Mouse (Mus musculus) lung, postnatal 10 days (tissue): Measurements from ENCODE around the gene Zfp865.
"Not testable (repeated sequence)": the region's sequence is repeated elsewhere in the genome, so short reads cannot be mapped to it uniquely, and the experiment has no call there.

Experiments
- DNase-seq: peaks from one replicate; pipeline ENCODE4 v3.0.0; 2021

The Zfp865 gene

DNA sequence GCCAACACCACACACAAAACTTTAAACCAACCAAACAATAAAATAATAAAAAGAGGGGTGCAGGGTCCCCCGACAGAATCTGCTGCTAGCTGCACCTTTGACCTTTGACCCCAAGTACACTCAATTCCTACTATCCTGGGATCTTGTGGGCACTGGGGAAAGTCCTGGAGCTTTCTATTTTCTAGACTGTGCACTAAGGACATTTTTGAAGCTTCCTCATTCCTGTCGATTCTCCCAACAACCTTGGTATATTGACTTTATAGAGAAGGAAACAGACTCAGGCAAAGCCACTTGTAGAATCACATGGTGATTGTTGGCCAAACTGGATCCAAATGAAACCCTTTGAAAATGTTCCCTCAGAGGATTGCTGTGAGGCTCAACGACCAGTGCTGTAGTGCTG is 4.1 kb upstream of the Zfp865 start:
- no peak for DNase-seq

- DNase-seq, result no peak
Measured at GRCm38 (mm10) chr7:5016920-5017319, 3.3 kb upstream of the Zfp865 start.

DNA sequence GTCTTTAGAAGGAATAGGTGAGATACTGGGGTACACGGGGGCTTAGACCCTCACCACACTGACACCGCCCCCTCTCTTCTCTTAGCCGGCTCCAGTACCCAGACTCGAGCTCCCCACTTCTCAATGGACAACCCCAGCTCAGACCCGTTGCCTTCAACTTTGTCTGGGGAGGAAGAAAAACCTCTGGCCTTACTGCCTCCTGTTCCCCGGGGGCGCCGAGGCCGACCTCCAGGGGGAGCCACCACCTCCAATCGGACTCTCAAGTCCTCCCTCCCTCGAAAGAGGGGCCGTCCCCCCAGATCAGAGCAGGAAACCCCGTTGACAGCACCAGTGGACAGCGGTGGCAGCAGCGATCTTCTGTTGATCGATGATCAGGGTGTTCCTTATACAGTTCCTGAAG is 2.8 kb upstream of the Zfp865 start:
- DNase-seq, result peak; percentile 56

DNA sequence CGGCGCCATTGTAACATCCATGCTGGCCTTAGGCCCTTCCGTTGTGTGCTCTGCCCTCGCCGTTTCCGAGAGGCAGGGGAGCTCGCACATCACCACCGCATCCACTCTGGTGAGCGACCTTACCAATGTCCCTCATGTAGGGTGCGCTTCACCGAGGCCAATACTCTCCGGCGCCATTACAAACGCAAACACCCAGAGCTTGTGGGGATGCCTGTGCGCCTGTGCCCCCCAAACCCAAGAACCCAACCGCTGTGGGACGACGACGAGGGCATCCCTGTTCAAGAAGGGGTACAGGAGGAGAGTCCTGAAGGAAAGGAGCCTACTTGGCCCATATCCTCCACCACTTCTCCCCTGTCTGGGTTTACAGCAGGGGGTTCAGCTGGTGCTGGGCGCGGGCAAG is 2.2 kb upstream of the Zfp865 start:
- no peak for DNase-seq

DNA sequence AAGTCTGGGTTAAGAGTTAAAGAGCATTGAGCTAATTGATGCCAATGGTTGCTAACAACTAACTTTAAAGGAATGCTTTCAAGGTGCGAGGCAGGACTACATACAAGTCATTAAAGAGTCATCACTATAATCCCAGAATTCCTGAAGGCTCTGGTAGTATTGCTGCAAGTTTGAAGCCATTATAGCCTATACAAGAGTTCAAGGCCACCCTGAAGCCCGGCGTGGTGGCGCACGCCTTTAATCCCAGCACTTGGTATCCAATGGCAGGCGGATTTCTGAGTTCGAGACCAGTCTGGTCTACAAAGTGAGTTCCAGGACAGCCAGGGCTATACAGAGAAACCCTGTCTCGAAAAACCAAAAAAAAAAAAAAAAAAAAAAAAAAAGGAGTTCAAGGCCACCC is 600 bp upstream of the Zfp865 start:
- not testable (repeated sequence) for DNase-seq

- peak; percentile 39 for DNase-seq
Measured at GRCm38 (mm10) chr7:5020685-5021084, 509 bp downstream of the Zfp865 start.

- no peak for DNase-seq
Measured at GRCm38 (mm10) chr7:5021197-5021596, 1.0 kb downstream of the Zfp865 start.

DNA sequence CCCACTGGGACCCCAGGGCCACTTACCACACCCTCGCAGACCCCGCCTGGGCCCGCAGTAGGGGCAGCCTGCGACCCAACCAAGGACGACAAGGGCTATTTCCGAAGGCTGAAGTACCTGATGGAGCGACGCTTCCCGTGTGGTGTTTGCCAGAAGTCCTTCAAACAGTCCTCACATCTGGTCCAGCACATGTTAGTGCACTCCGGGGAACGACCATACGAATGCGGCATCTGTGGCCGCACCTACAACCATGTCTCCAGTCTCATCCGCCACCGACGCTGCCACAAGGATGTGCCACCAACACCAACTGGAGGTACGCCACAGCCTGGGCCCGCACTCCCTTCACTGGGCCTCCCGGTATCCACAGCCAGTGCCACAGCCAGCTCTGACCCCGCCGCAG is 9.4 kb downstream of the Zfp865 start:
- DNase-seq, result no peak

GRCm38 (mm10) chr7:5029946-5030345 is 9.8 kb downstream of the Zfp865 start:
- DNase-seq, result no peak

- DNase-seq, result no peak
Measured at GRCm38 (mm10) chr7:5030554-5031275, 10.5 kb downstream of the Zfp865 start.

- no peak for DNase-seq
Measured at GRCm38 (mm10) chr7:5031496-5031895, 11.3 kb downstream of the Zfp865 start.

GRCm38 (mm10) chr7:5033818-5034217 is 13.6 kb downstream of the Zfp865 start, which contains the start of gene 4632433K11Rik:
Gene 4632433K11Rik, plus strand, starts transcription at chr7:5034118.
- DNase-seq, result no peak

DNA sequence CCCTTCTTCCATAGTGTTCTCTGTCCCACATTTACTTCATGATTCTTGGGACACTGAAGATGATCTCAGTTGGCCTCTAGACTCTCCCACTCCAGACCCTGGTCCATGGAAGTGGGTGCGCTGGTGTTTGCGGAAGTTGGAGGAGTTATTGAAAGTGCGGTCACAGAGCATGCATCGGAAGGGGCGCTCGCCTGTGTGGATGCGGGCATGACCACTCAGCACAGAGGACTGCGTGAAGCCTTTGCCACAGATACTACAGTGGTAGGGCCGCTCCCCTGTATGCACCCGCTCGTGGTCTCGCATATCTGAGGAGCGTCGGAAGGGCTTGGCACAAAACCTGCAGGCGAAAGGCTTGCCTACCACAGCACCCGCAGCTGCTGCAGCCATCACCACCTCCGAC is 15.5 kb downstream of the Zfp865 start:
- no peak for DNase-seq

GRCm38 (mm10) chr7:5036136-5036535 is 16.0 kb downstream of the Zfp865 start:
- no peak for DNase-seq

- no peak for DNase-seq
Measured at GRCm38 (mm10) chr7:5037026-5037425, 16.9 kb downstream of the Zfp865 start.

DNA sequence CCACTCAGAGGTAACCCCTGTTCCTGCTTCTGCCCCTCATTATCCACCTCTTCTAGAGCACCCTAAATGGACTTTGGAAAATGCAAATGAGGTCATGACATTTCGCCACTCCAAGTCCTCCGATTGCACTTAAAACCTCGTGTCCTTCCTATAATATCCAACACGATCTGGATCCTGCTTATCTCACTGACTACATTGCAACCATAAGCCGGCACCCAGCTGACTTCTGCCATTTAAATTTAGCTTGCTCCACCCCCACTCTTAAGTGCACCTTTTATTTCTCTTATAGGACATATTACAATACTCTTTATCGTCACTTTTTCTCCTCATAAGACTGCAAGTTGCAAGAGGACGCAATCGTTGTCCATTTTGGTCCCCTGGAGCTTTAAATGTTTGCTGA is 17.3 kb downstream of the Zfp865 start:
- no peak for DNase-seq

DNA sequence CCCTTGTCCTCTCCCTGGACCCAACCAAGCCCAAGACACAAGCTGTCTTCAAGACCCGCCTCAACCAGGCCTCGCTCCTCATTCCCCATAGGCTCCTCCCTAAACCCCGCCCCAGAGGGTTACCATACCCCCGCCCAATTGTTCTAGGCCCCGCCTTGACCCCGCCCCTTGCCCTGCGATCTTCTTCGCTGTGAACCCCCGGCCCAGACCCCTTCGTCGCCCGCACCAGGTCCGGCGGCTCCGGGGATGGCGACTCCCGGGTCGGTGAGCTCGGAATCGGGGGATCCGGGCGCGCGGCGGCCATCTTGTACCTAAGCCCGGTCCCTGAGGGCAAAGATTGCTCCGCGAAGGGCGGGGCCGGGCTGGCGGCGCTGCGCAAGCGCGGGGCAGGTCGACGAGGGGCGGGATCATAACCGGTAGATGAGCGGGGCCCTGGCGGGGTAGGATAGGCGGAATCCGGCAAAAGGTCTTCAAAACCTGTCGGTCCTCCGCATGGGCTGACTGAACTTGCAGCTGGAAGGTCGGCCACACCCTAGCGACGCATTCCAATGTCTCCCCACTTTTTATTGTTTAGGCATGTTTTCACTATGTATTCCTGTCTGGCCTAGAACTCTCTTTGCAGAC is 18.0 kb downstream of the Zfp865 start, which contains the start of gene Zfp784:
TSS of gene Zfp784 (minus strand) at position 338 of the 624 bp plus-strand sequence.
- peak; percentile 97 for DNase-seq

GRCm38 (mm10) chr7:5038940-5039339 is 18.8 kb downstream of the Zfp865 start:
- no peak for DNase-seq

DNA sequence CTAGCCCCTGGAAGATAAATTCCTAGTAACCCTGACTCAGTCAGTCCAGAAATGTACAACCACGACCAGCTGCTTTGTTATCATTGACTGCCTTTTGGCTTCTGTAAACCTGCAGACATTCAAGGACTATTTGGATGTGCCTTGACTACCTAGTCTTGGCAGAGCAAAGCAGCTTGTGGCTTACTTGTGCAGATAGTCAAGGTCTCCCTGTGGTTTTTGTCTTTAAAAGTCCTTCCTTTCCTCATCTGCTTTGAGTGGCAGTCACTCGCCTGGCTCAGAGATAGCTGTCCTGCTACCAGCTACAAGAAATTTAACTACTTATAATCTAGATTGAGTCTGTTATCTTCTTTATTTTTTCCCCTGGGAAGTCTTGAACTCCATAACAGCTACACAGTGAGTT is 24.8 kb downstream of the Zfp865 start:
- DNase-seq, result no peak

GRCm38 (mm10) chr7:5046112-5046511 is 25.9 kb downstream of the Zfp865 start:
- DNase-seq, result no peak

DNA sequence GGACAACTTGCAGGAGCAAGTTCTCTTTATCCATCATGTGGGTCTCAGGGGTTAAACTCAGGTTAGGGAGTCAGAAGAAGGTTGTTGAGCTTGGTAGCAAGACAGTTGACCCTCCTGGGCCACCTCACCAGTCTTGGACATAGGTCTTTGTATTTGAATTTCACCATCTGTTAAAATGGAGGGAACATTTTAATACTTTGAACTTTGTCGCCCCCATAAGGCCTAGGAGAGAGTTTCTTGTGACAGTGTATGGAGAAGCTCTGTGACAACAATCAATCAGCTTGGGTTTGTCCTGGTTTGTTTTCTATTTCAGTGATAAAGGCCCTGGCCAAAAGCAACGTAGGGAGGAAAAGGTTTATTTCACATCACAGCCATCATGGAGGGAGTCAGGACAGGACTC is 27.1 kb downstream of the Zfp865 start:
- peak; percentile 69 for DNase-seq

DNA sequence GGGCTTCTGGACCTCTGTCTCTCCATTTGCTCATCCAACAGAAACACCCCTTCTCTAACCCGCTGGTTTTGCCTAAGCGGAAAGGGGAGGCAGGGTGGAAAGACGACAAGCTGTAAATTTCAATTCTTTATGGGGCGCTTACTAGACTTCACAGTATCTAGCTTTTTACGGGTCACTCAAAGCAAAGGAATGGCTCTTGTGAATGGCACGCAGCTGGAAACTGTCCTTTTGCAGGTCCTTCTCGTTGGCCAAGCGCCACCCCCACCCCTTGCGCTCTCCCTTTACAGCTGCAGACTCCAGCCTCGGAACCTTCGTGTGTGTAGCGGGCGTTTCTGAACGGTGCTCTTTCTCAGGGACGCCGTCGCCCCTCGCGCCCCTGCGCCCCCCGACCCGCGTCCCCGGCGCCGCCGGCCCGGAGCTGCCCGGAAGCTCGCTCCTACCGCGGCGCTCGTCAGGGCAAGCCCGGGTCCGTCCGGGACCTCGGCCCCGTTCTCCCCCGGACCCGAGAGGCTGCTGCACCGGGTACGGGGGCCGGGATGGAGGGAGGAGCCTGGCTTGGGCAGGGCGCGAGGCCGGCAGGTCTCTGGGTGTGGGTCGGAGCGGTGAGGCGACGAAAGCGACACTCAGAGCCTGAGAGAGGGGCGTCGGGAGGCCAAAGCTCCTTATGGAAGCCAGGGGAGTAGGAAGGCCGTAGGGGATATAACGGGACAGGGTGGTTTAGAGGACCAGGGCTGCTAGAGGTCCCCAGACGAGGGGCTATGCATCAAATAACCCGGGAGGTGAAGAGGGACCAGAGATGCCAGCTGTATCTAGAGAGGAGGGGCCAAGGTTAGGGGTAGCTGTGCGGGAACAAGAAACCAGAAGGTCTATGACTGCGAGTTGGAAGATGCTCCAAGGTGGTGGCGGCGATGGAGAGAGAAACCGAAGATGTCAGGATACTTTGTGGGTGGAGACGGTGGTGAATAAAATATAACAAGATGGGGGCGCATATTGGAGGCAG is 31.3 kb downstream of the Zfp865 start, which contains the start of gene Zfp580:
TSS of gene Zfp580 (plus strand) at position 346 of the 1,000 bp plus-strand sequence.
- DNase-seq, result peak; percentile 88

DNA sequence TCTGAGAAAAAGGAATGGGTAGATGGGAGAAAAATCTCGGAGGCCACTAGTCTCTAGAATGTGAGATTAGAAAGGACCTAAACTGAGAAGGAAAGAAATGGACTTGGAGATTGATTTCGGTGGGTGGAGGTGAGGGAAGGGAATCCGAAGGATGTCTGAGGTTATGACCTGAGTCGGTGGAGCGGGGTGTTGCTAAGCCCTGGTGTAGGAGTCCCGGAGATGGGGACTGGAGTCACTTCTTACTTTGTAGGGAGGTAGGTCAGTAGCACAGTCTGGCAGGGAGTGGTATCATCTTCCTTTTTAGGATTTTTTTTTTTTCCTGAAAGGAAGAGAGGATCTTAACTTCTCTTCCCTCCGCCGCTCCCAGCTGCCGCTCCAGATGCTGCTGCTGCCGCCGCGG is 32.3 kb downstream of the Zfp865 start:
- no peak for DNase-seq
